Mouse (Mus musculus): ENCODE data around the gene Rnf31. TPM values are rescaled to one million over a fixed set of nuclear protein-coding genes. Genes with fewer than 3 reads are reported as not detected.
A peak's percentile ranks its signal among the peaks of the same experiment; 100 is the strongest.

Rnf31 gene
- polyA plus RNA-seq, 1 experiment = 52.5 TPM

DNA sequence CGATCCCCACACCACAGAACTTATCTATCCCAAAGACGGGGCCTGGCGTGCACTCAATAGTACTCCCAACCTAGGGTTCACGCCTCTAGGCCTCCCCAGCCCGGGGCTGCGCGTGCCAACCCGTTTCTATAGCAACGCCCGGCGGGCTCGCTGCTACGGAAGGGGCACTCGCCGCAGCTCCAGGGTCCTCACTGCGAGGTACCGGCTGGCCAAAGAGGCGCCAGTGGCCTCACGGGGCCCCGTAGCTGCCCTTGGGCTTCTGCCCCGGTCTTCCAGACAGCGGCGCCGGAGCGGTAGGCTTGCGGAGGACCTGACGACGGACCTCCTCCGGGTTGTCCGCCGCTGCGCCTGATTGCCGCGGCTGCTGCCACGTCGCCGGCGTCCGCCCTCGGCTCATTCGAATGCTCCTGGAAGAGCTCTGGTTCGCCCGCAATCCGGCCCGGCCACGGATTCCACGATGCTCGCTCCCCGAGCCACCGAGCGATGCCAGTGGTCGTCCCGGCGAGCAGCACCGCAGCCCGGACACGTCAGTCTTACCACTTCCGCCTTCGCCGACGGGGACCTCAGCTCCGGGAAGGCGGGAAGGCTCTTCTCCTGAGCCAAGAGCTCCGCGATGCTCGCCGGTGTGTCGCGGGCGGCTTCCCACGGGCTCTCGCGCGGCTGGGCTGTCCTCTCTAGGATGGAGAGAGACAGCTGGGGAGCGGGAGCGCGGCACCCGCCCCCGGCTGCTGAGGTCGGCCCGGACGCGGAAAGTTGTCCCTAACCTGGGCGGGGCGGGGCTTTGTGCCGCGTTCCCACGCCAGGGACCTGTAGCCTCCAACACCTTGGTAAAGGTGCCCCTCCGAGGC is 51.8 kb downstream of the Rnf31 start, which contains the start of gene Tm9sf1:
Gene Tm9sf1 (minus strand): TSS at position 747 of the 848 bp plus-strand sequence.
- Histone ChIP-seq H3K27ac (ENCODE audit: insufficient read depth, low read length) (peak within 1 kb of the TSS; percentile 97), H3K36me3 (ENCODE audit: control insufficient read depth, insufficient read depth, low read length) (peaks cover 6% of the 10 kb centered on the region), H3K27me3 (ENCODE audit: control insufficient read depth, insufficient read depth, low read length) (no peaks in the 10 kb centered on the region), H3K4me3 (ENCODE audit: extremely low read depth, insufficient read depth, insufficient read length) (peak within 1 kb of the TSS; percentile 79), H3K4me1 (ENCODE audit: control insufficient read depth, insufficient read depth, insufficient read length) (peaks cover 11% of the 10 kb centered on the region; the same call in 1 of the 2 replicates)
- WGBS = under 1% methylated on average over 89 of the region's 89 CpGs
- DNase-seq (ENCODE audit: low read depth in 1 of 2, low spot score in 2 of 2) = peak; percentile 69 to 76
- TF ChIP-seq CTCF (IDR thresholded peaks at IDR 0.05; ENCODE audit: extremely low read depth, insufficient read depth, insufficient read length, insufficient replicate concordance) = no peak
- peak; percentile 50 for TF ChIP-seq POLR2A (IDR thresholded peaks at IDR 0.05; ENCODE audit: low read depth, low read length)

DNA sequence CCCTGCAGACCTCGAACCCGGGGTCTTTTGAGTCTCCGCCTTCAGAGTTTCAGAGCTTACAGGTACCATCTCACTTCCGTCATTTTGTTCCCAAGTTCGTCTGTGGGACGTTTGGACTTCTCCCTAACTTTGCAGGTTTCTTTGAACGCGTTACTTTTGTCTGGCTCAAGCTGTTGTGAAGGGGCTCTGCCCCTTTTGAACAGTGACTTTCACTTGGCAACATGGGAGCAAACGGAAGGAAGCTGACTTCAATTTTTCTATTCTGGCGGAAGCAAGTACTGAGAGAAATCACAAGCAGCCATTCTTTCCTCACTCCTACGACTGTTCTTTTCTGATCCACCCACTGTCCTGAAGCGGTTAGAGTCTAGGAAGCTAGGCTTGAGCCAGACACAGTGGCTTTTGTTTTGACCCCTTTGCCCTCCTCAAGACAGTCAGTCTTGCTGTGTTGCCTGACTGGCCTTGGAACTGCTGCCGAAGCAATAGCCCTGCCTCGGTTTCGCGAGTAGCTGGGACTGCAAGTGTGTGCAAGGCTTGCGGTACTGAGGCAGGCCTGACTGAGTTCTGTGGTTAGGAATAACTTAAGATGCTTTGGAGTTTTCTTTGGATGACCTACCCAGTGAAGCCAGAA is 52.9 kb downstream of the Rnf31 start:
- TF ChIP-seq POLR2A (IDR thresholded peaks at IDR 0.05; ENCODE audit: low read depth, low read length) = no peak
- no peak for TF ChIP-seq CTCF (IDR thresholded peaks at IDR 0.05; ENCODE audit: extremely low read depth, insufficient read depth, insufficient read length, insufficient replicate concordance)
- H3K36me3 ChIP-seq (ENCODE audit: control insufficient read depth, insufficient read depth, low read length) = peaks cover 6% of the 10 kb centered on the region; the same call in 1 of the 2 replicates
- no peak for DNase-seq (ENCODE audit: low read depth in 1 of 2, low spot score in 2 of 2)
- peak overlapping the region; percentile 74 for H3K27ac ChIP-seq (ENCODE audit: insufficient read depth, low read length)
- no peaks in the 10 kb centered on the region for H3K27me3 ChIP-seq (ENCODE audit: control insufficient read depth, insufficient read depth, low read length)
- peaks cover 11% of the 10 kb centered on the region; the same call in 1 of the 2 replicates for H3K4me1 ChIP-seq (ENCODE audit: control insufficient read depth, insufficient read depth, insufficient read length)
- 3% methylated on average over 17 of the region's 17 CpGs for WGBS
- H3K4me3 ChIP-seq (ENCODE audit: extremely low read depth, insufficient read depth, insufficient read length) = peak overlapping the region; percentile 56

DNA sequence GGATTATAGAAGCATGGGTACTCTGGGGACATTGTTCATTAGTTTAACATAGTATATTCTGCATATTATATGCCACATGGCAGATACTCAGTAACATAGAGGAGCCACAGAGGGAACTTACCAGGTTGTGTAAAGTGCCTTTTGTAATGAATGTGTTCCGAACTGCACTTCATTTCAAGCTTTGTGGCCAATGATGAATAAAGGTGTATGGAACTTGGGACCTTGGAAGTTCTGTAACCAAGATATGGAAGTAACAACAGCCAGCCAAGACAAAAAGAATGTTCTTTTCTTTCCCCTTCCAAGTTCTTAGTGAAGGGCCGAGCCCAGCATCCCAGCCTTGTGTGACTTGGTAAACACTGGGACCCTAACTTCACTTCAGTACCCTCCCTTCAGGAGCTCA is 58.4 kb downstream of the Rnf31 start, which contains the start of gene Tssk4:
Gene Tssk4 (plus strand): TSS at position 301 of the 400 bp plus-strand sequence.
- H3K4me3 ChIP-seq (ENCODE audit: extremely low read depth, insufficient read depth, insufficient read length) = no peak within 1 kb of the TSS
- WGBS = 90% methylated on average over 2 of the region's 2 CpGs
- no peaks in the 10 kb centered on the region for H3K27me3 ChIP-seq (ENCODE audit: control insufficient read depth, insufficient read depth, low read length)
- no peak for TF ChIP-seq CTCF (IDR thresholded peaks at IDR 0.05; ENCODE audit: extremely low read depth, insufficient read depth, insufficient read length, insufficient replicate concordance)
- TF ChIP-seq POLR2A (IDR thresholded peaks at IDR 0.05; ENCODE audit: low read depth, low read length) = no peak
- no peak for DNase-seq (ENCODE audit: low read depth in 1 of 2, low spot score in 2 of 2)
- no peak within 1 kb of the TSS for H3K27ac ChIP-seq (ENCODE audit: insufficient read depth, low read length)
- no peaks in the 10 kb centered on the region for H3K36me3 ChIP-seq (ENCODE audit: control insufficient read depth, insufficient read depth, low read length)
- H3K4me1 ChIP-seq (ENCODE audit: control insufficient read depth, insufficient read depth, insufficient read length) = peaks cover 3% of the 10 kb centered on the region; the same call in 1 of the 2 replicates

DNA sequence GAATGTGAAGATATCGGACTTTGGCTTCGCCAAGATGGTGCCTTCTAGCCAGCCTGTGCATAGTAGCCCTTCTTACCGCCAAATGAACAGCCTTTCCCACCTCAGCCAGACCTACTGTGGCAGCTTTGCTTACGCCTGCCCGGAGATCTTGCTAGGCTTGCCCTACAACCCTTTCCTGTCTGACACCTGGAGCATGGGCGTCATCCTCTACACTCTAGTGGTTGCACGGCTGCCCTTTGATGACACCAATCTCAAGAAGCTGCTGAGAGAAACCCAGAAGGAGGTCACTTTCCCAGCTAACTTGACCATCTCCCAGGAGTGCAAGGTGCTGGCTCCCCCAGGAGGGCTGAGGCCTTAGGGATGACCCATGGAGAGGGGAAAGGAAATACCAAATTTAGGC is 60.0 kb downstream of the Rnf31 start:
- no peak for DNase-seq (ENCODE audit: low read depth in 1 of 2, low spot score in 2 of 2)
- Histone ChIP-seq H3K4me1 (ENCODE audit: control insufficient read depth, insufficient read depth, insufficient read length) (no peaks in the 10 kb centered on the region), H3K4me3 (ENCODE audit: extremely low read depth, insufficient read depth, insufficient read length) (no peak overlapping the region), H3K27ac (ENCODE audit: insufficient read depth, low read length) (no peak overlapping the region), H3K27me3 (ENCODE audit: control insufficient read depth, insufficient read depth, low read length) (no peaks in the 10 kb centered on the region), H3K36me3 (ENCODE audit: control insufficient read depth, insufficient read depth, low read length) (no peaks in the 10 kb centered on the region)
- TF ChIP-seq POLR2A (IDR thresholded peaks at IDR 0.05; ENCODE audit: low read depth, low read length) = no peak
- no peak for TF ChIP-seq CTCF (IDR thresholded peaks at IDR 0.05; ENCODE audit: extremely low read depth, insufficient read depth, insufficient read length, insufficient replicate concordance)
- 81% methylated on average over 7 of the region's 7 CpGs for WGBS

Other genes with a start within 250 kb of the Rnf31 start
- gene Dhrs4, start 113.0 kb upstream of the Rnf31 start, polyA plus RNA-seq (2012; rRNA removed) = 18.5 and 21.0 TPM in 2 replicates
- gene Carmil3, start 101.1 kb upstream of the Rnf31 start, polyA plus RNA-seq (2012; rRNA removed) = 4.5 and 4.8 TPM in 2 replicates
- gene Cpne6, start 81.3 kb upstream of the Rnf31 start, polyA plus RNA-seq (2012; rRNA removed) = 0.02 TPM in 1 of 2 replicates, not detected in the other
- 0.02 and 0.40 TPM in 2 replicates for gene Nrl, start 66.7 kb upstream of the Rnf31 start, polyA plus RNA-seq (2012; rRNA removed)
- gene Pck2, start 51.4 kb upstream of the Rnf31 start, polyA plus RNA-seq (2012; rRNA removed) = 47.9 and 53.3 TPM in 2 replicates
- gene Dcaf11, start 31.7 kb upstream of the Rnf31 start, polyA plus RNA-seq (2012; rRNA removed) = 73.4 and 77.6 TPM in 2 replicates
- gene A730061H03Rik, start 31.3 kb upstream of the Rnf31 start, polyA plus RNA-seq (2012; rRNA removed) = 5.6 and 6.3 TPM in 2 replicates
- gene Fitm1, start 16.1 kb upstream of the Rnf31 start, polyA plus RNA-seq (2012; rRNA removed) = 1.4 and 1.5 TPM in 2 replicates
- gene Psme1, start 13.6 kb upstream of the Rnf31 start, polyA plus RNA-seq (2012; rRNA removed) = 101 and 118 TPM in 2 replicates
- gene Emc9, start 6.4 kb upstream of the Rnf31 start, polyA plus RNA-seq (2012; rRNA removed) = 14.5 and 15.0 TPM in 2 replicates
- 60.4 and 67.7 TPM in 2 replicates for gene Psme2, start 595 bp upstream of the Rnf31 start, polyA plus RNA-seq (2012; rRNA removed)
- 101 and 154 TPM in 2 replicates for gene Irf9, start 11.9 kb downstream of the Rnf31 start, polyA plus RNA-seq (2012; rRNA removed)
- 0.92 and 2.4 TPM in 2 replicates for gene Rec8, start 26.3 kb downstream of the Rnf31 start, polyA plus RNA-seq (2012; rRNA removed)
- gene Ipo4, start 44.2 kb downstream of the Rnf31 start, polyA plus RNA-seq (2012; rRNA removed) = 56.7 and 62.4 TPM in 2 replicates
- gene Gm49378, start 46.2 kb downstream of the Rnf31 start, polyA plus RNA-seq (2012; rRNA removed) = 8.2 and 8.9 TPM in 2 replicates
- gene Tm9sf1, start 52.1 kb downstream of the Rnf31 start, polyA plus RNA-seq (2012; rRNA removed) = 44.6 and 45.1 TPM in 2 replicates
- gene Tssk4, start 58.5 kb downstream of the Rnf31 start, polyA plus RNA-seq (2012; rRNA removed) = 1.6 TPM in 2 replicates
- gene Mdp1, start 68.8 kb downstream of the Rnf31 start, polyA plus RNA-seq (2012; rRNA removed) = 19.7 and 19.9 TPM in 2 replicates
- 11.6 and 15.9 TPM in 2 replicates for gene Gmpr2, start 80.2 kb downstream of the Rnf31 start, polyA plus RNA-seq (2012; rRNA removed)
- gene Nedd8, start 80.4 kb downstream of the Rnf31 start, polyA plus RNA-seq (2012; rRNA removed) = 158 and 177 TPM in 2 replicates
- 19.0 and 20.8 TPM in 2 replicates for gene Tinf2, start 90.1 kb downstream of the Rnf31 start, polyA plus RNA-seq (2012; rRNA removed)
- gene Tgm1, start 122.2 kb downstream of the Rnf31 start, polyA plus RNA-seq (2012; rRNA removed) = 23.3 and 33.9 TPM in 2 replicates
- 47.3 and 62.6 TPM in 2 replicates for gene Rabggta, start 130.6 kb downstream of the Rnf31 start, polyA plus RNA-seq (2012; rRNA removed)
- 62.7 and 86.6 TPM in 2 replicates for gene Dhrs1, start 154.0 kb downstream of the Rnf31 start, polyA plus RNA-seq (2012; rRNA removed)
- 15.1 and 17.2 TPM in 2 replicates for gene Nop9, start 154.0 kb downstream of the Rnf31 start, polyA plus RNA-seq (2012; rRNA removed)
- gene Cideb, start 166.8 kb downstream of the Rnf31 start, polyA plus RNA-seq (2012; rRNA removed) = 0.33 and 0.46 TPM in 2 replicates
- 0.83 and 2.1 TPM in 2 replicates for gene Ltb4r2, start 169.7 kb downstream of the Rnf31 start, polyA plus RNA-seq (2012; rRNA removed)
- gene Ltb4r1, start 174.3 kb downstream of the Rnf31 start, polyA plus RNA-seq (2012; rRNA removed) = 4.2 and 6.6 TPM in 2 replicates
- 16.3 and 17.3 TPM in 2 replicates for gene Adcy4, start 192.4 kb downstream of the Rnf31 start, polyA plus RNA-seq (2012; rRNA removed)
- 38.8 and 48.4 TPM in 2 replicates for gene Ripk3, start 197.2 kb downstream of the Rnf31 start, polyA plus RNA-seq (2012; rRNA removed)
- gene Nfatc4, start 231.4 kb downstream of the Rnf31 start, polyA plus RNA-seq (2012; rRNA removed) = 4.6 and 5.0 TPM in 2 replicates